In the genomic region with DNA sequence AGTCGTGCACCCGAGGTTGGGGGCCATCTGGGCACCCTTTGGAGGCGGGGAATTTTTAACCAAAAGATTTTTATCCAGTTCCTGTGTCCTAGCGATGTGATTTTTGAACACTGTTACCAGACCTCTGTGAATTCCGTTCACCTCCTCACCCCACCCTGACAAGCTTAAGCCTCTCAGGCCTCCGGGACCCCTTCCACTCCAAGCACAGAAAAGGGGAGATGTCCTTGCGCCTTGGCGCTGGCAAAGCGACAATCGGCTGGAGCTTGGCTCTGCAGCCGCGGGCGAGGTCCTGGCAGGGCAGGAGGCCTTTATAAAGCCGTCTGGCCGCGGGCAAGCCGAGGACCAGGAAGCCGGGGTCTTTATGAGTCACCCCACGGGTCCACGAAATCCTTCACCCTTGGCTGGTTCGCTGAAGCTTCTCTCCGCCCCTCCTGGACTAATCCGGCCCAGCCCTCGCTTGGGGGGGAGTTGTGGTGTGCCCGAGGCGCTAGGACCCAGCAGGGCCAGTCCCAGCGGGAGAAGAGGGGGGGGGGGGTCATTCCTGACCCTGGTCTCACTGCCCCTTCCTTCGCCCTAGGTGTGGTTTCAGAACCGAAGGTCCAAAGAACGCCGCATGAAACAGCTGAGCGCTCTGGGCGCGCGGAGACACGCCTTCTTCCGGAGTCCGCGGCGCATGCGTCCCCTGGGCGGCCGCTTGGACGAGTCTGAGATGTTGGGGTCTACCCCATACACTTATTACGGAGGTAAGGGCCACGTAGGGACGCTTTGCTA, we compare ENCODE assay signal across 8 mouse cellular contexts. TPM values are rescaled to one million over a fixed set of nuclear protein-coding genes. Genes with fewer than 3 reads are reported as not detected.
DNase-seq lines count a peak whose midpoint lies in the region; ATAC-seq and TF ChIP-seq lines count a peak whose summit lies in the region.

No protein-coding gene starts in this region.

- no peak for TF ChIP-seq CTCF in kidney, adult 2 months (conservative IDR thresholded peaks at IDR 0.05; ENCODE audit: insufficient read depth, insufficient read length, low read depth, low read length)

- TF ChIP-seq POLR2A in kidney, adult 2 months (IDR thresholded peaks at IDR 0.05; ENCODE audit: low read depth, low read length): no peak

- no peaks in the 10 kb centered on the region; the same call in 1 of the 2 replicates for H3K4me1 ChIP-seq in kidney, adult 2 months (ENCODE audit: control insufficient read depth, insufficient read depth, low read length)
- peaks cover 29% of the 10 kb centered on the region for H3K4me1 ChIP-seq in forebrain, embryonic 11.5 days (replicated peaks; ENCODE audit: control insufficient read depth, insufficient read depth, low read length)
- H3K4me1 ChIP-seq in limb, embryonic 11.5 days (ENCODE audit: control insufficient read depth, insufficient read depth, low read length): peaks cover 14% of the 10 kb centered on the region

- peak; percentile 55 for DNase-seq in kidney, adult 2 months
- no peak for DNase-seq in kidney, postnatal 10 days
- DNase-seq in forebrain, embryonic 11.5 days (ENCODE audit: low spot score): peak; percentile 85
- DNase-seq in limb, embryonic 11.5 days (ENCODE audit: low spot score): peak; percentile 58
- peak; percentile 66 for DNase-seq in retina, postnatal 1 day
- no peak for DNase-seq in urinary bladder, postnatal 25 days (ENCODE audit: low spot score)
- DNase-seq in ovary, postnatal 14 days (ENCODE audit: low spot score): no peak
- DNase-seq in gastrocnemius, postnatal 36 days: no peak

- peaks cover 4% of the 10 kb centered on the region; the same call in 1 of the 2 replicates for H3K27me3 ChIP-seq in kidney, adult 2 months (replicated peaks; ENCODE audit: control insufficient read depth, insufficient read depth, low read length)
- H3K27me3 ChIP-seq in forebrain, embryonic 11.5 days (ENCODE audit: control insufficient read depth, insufficient read depth, low read length): peaks cover 77% of the 10 kb centered on the region
- peaks cover 94% of the 10 kb centered on the region for H3K27me3 ChIP-seq in limb, embryonic 11.5 days (ENCODE audit: control insufficient read depth, insufficient read depth, low read length)

- intact Hi-C loops in gastrocnemius, postnatal 36 days (cut with DNase I): no loop called here

- peak overlapping the region; percentile 77 for H3K4me2 ChIP-seq in forebrain, embryonic 11.5 days (ENCODE audit: low read depth, low read length, severe bottlenecking)
- peak overlapping the region; percentile 37 for H3K4me2 ChIP-seq in limb, embryonic 11.5 days (ENCODE audit: low read depth, severe bottlenecking)

- no peaks in the 10 kb centered on the region for H3K9me3 ChIP-seq in forebrain, embryonic 11.5 days (ENCODE audit: control insufficient read depth, low read length)
- H3K9me3 ChIP-seq in limb, embryonic 11.5 days (ENCODE audit: control insufficient read depth, low read length): no peaks in the 10 kb centered on the region

- no peak overlapping the region for H3K27ac ChIP-seq in kidney, adult 2 months (ENCODE audit: insufficient read depth, low read depth, low read length)
- H3K27ac ChIP-seq in forebrain, embryonic 11.5 days (ENCODE audit: low read depth, low read length): peak overlapping the region; percentile 77
- no peak overlapping the region for H3K27ac ChIP-seq in limb, embryonic 11.5 days (replicated peaks; ENCODE audit: low read depth, low read length)

- under 1% methylated on average over 47 of the region's 47 CpGs for WGBS in kidney, adult 2 months
- WGBS in forebrain, embryonic 11.5 days: under 1% methylated on average over 47 of the region's 47 CpGs
- WGBS in limb, embryonic 11.5 days: under 1% methylated on average over 47 of the region's 47 CpGs

- H3K4me3 ChIP-seq in kidney, adult 2 months (ENCODE audit: insufficient read depth, low read depth, low read length): no peak overlapping the region
- H3K4me3 ChIP-seq in forebrain, embryonic 11.5 days (ENCODE audit: low read depth, low read length): peak overlapping the region; percentile 52
- peak overlapping the region; percentile 16 for H3K4me3 ChIP-seq in limb, embryonic 11.5 days (ENCODE audit: low read depth, low read length)

- H3K36me3 ChIP-seq in kidney, adult 2 months (ENCODE audit: control insufficient read depth, insufficient read depth, low read length): no peaks in the 10 kb centered on the region
- H3K36me3 ChIP-seq in forebrain, embryonic 11.5 days (ENCODE audit: control insufficient read depth, insufficient read depth, low read length): no peaks in the 10 kb centered on the region
- no peaks in the 10 kb centered on the region for H3K36me3 ChIP-seq in limb, embryonic 11.5 days (ENCODE audit: control insufficient read depth, insufficient read depth, low read length)

- peak; percentile 28 for ATAC-seq in forebrain, embryonic 11.5 days (replicated peaks; ENCODE audit: low FRiP score)
- ATAC-seq in limb, embryonic 11.5 days (ENCODE audit: insufficient number of reproducible peaks, low FRiP score, low TSS enrichment, low read depth): no peak

- peak overlapping the region; percentile 76 for H3K9ac ChIP-seq in forebrain, embryonic 11.5 days (ENCODE audit: low read length)
- no peak overlapping the region for H3K9ac ChIP-seq in limb, embryonic 11.5 days (ENCODE audit: low read length)

RNA-seq across cellular contexts. Expression of a gene that starts 4.4 kb away (rescaled TPM):
- polyA plus RNA-seq in kidney, adult 2 months (2012; rRNA removed): not detected in 2 replicates
- polyA plus RNA-seq in forebrain, embryonic 11.5 days (2014; fragmentation: Nextera tagmentation; extraction: Ambion mirVana): 22.7 and 25.2 TPM in 2 replicates
- not detected in 2 replicates for polyA plus RNA-seq in limb, embryonic 11.5 days (2014; fragmentation: Nextera tagmentation; extraction: Ambion mirVana)
- not detected for total RNA-seq in gastrocnemius, postnatal 36 days (2021)

RNA-seq across cellular contexts. Expression of a gene that starts 36.7 kb away (rescaled TPM):
- polyA plus RNA-seq in kidney, adult 2 months (2012; rRNA removed): 9.9 and 10.0 TPM in 2 replicates
- polyA plus RNA-seq in forebrain, embryonic 11.5 days (2014; fragmentation: Nextera tagmentation; extraction: Ambion mirVana): 4.5 and 6.0 TPM in 2 replicates
- 4.0 and 4.2 TPM in 2 replicates for polyA plus RNA-seq in limb, embryonic 11.5 days (2014; fragmentation: Nextera tagmentation; extraction: Ambion mirVana)
- under 1 TPM; 0.59 to 0.77 TPM for total RNA-seq in gastrocnemius, postnatal 36 days (2021)

RNA-seq across cellular contexts. Expression of a gene that starts 40.4 kb away (rescaled TPM):
- not detected in 2 replicates for polyA plus RNA-seq in kidney, adult 2 months (2012; rRNA removed)
- polyA plus RNA-seq in forebrain, embryonic 11.5 days (2014; fragmentation: Nextera tagmentation; extraction: Ambion mirVana): not detected in 2 replicates
- not detected in 2 replicates for polyA plus RNA-seq in limb, embryonic 11.5 days (2014; fragmentation: Nextera tagmentation; extraction: Ambion mirVana)
- total RNA-seq in gastrocnemius, postnatal 36 days (2021): under 1 TPM in 1 of 2 experiments, not detected in 1; 0.20 TPM

Comparison
In these comparisons a context has a peak if more than half of its experiments do, and no peak if none do; other contexts are left out.
1. DNase-seq: peak in kidney, adult 2 months (single experiment), forebrain, embryonic 11.5 days (single experiment), limb, embryonic 11.5 days (single experiment) and retina, postnatal 1 day (single experiment); none in kidney, postnatal 10 days (single experiment), urinary bladder, postnatal 25 days (single experiment), ovary, postnatal 14 days (single experiment) and gastrocnemius, postnatal 36 days (0 of 2).
2. RNA of a gene that starts 4.4 kb away (polyA plus RNA-seq): 22.7 to 25.2 TPM in forebrain, embryonic 11.5 days; not detected in limb, embryonic 11.5 days and not detected in kidney, adult 2 months; every median in the first group is over 10 times any median in the second.